Mouse (Mus musculus): Measurements from ENCODE around the gene Itgae.
A peak's percentile ranks its signal among the peaks of the same experiment; 100 is the strongest.
"Not testable (repeated sequence)": the region's sequence is repeated elsewhere in the genome, so short reads cannot be mapped to it uniquely, and the experiment has no call there.

The Itgae gene

GRCm38 (mm10) chr11:73092877-73093276 is 2.5 kb downstream of the Itgae start:
- no peak for DNase-seq (ENCODE audit: low spot score in 2 of 2)

- DNase-seq (ENCODE audit: low spot score in 2 of 2) = peak; percentile 54 to 62
Measured at GRCm38 (mm10) chr11:73094231-73094995, 4.0 kb downstream of the Itgae start.

- DNase-seq (ENCODE audit: low spot score in 2 of 2) = no peak
Measured at GRCm38 (mm10) chr11:73098860-73099259, 8.5 kb downstream of the Itgae start.

- DNase-seq (ENCODE audit: low spot score in 2 of 2) = no peak
Measured at GRCm38 (mm10) chr11:73099976-73100750, 9.8 kb downstream of the Itgae start.

- no peak for DNase-seq (ENCODE audit: low spot score in 2 of 2)
Measured at GRCm38 (mm10) chr11:73101308-73101707, 10.9 kb downstream of the Itgae start.

GRCm38 (mm10) chr11:73105246-73105645 is 14.9 kb downstream of the Itgae start:
- no peak for DNase-seq (ENCODE audit: low spot score in 2 of 2)

GRCm38 (mm10) chr11:73107358-73107757 is 17.0 kb downstream of the Itgae start:
- DNase-seq (ENCODE audit: low spot score in 2 of 2) = not testable (repeated sequence)

GRCm38 (mm10) chr11:73108195-73108897 is 18.0 kb downstream of the Itgae start:
- DNase-seq (ENCODE audit: low spot score in 2 of 2) = no peak

- no peak for DNase-seq (ENCODE audit: low spot score in 2 of 2)
Measured at GRCm38 (mm10) chr11:73108898-73109625, 18.7 kb downstream of the Itgae start.

- DNase-seq (ENCODE audit: low spot score in 2 of 2) = no peak
Measured at GRCm38 (mm10) chr11:73109941-73110340, 19.6 kb downstream of the Itgae start.

- DNase-seq (ENCODE audit: low spot score in 2 of 2) = no peak
Measured at GRCm38 (mm10) chr11:73111414-73111813, 21.0 kb downstream of the Itgae start.

- DNase-seq (ENCODE audit: low spot score in 2 of 2) = no peak
Measured at GRCm38 (mm10) chr11:73126495-73126894, 36.1 kb downstream of the Itgae start.

- DNase-seq (ENCODE audit: low spot score in 2 of 2) = peak; percentile 46 to 53
Measured at GRCm38 (mm10) chr11:73131020-73131419, 40.6 kb downstream of the Itgae start.

GRCm38 (mm10) chr11:73132999-73133398 is 42.6 kb downstream of the Itgae start:
- DNase-seq (ENCODE audit: low spot score in 2 of 2) = peak; percentile 26 to 47

GRCm38 (mm10) chr11:73134222-73134621 is 43.8 kb downstream of the Itgae start:
- no peak for DNase-seq (ENCODE audit: low spot score in 2 of 2)

- DNase-seq (ENCODE audit: low spot score in 2 of 2) = no peak
Measured at GRCm38 (mm10) chr11:73136587-73136986, 46.2 kb downstream of the Itgae start.

GRCm38 (mm10) chr11:73137116-73137515 is 46.7 kb downstream of the Itgae start:
- DNase-seq (ENCODE audit: low spot score in 2 of 2) = no peak

GRCm38 (mm10) chr11:73137591-73138501 is 47.5 kb downstream of the Itgae start, which contains the start of gene Haspin:
TSS of gene Haspin (minus strand) at chr11:73138294.
- peak; percentile 86 to 92 for DNase-seq (ENCODE audit: low spot score in 2 of 2)

GRCm38 (mm10) chr11:73144261-73144681 is 53.9 kb downstream of the Itgae start:
- no peak for DNase-seq (ENCODE audit: low spot score in 2 of 2)
